Mouse (Mus musculus): ENCODE results near the gene Prps2.
"Not testable (repeated sequence)": the region's sequence is repeated elsewhere in the genome, so short reads cannot be mapped to it uniquely, and the experiment has no call there.

The Prps2 gene

DNA sequence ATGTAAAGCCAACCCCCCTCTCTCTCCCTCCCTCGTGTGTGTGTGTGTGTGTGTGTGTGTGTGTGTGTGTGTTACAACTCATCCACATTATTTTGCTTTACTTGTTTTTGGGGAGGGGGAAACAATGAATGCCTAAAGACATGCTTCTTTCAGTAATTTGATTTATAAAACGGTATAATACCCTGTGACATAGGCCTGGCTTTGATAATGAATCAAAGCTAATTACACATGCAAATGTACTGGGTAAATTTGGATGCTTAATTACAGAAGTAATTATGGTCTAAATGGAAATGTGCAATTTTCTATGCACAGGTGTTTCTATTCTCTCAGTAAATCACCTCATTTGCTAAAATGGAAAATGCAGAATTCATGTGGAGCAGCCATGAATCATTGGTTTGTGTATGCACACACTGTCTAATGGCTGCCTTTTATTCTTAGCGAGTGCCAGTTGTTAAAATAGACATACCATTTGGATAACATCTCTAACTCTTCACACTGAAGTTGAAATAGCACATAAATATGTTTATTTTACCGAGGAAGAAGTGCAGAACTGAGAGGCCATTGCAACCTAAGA is 61.2 kb downstream of the Prps2 start:
- no peak for DNase-seq

DNA sequence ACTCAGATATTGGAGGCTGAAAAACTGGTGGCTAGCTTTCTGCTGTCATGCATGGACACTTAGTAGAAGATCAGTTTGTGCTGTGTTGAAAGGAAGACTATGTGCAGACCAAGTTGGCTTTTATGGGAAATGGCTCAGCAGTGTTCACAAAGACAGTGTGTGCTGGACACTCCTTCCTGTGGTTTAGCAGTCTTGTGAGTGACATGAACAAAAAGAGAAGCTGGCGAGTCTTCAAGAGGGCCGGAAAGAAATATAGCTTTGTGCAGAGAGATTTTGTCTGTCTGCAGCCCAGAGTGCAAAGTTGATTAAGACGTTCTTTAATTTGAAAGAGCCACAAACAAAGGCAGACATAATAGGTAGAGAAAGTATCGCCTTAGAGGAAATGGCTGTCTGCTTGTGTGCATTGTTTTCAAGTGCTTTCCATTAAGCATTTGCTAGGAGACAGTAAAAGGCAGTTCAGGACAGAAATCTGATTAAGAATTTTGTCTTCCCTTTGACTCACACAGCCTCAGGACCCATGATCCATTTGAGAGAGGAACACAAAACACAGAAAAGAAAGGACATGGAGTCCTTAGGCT is 63.6 kb downstream of the Prps2 start:
- no peak for DNase-seq

DNA sequence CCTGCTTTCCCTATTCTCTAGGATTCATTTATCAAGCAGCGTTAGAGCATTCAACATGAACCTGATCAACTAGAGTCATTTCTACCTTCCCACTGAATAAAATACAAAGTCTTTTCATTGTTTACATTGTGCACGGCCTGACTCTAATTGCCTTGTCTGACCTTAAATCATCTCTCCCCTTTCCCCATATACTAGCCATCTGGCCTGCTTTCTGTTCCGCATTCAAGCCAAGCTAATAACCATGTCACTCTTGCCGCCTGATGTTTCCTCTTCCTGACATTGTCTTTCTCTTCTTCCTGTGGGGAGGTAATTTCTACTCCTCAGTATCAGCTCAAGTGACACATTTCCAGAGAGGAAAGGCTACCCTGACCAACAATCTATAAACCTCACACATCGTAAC is 66.8 kb downstream of the Prps2 start:
- DNase-seq, result no peak

DNA sequence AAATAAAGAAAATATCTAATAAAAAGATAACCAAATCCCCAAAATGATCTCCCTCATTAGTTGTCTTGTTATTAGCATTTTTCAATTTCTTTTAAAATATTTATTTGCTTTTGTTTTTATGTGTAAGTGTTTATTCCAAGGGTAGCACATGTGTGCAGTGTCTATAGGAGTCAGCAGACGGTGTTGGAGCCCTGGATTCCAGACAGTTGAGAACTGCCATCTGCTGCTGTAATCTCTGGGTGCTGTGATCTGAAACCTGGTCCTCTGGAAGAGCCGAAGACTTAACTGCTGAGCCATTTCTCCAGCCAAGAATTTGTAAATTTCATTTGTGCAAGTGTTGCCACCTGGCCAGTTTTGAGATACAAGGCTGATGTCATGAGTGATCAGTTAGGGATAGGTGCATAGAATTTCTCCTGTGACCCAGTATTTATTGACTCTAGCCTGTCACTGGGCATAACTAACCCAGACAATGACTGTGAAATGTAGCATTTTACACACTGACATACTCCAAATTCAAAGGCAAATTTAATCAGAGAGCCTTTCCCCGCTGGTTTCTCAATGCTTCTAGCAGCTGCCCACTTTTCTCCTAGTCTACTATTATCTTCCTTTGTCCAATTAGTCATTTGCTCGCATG is 67.3 kb downstream of the Prps2 start:
- no peak for DNase-seq

DNA sequence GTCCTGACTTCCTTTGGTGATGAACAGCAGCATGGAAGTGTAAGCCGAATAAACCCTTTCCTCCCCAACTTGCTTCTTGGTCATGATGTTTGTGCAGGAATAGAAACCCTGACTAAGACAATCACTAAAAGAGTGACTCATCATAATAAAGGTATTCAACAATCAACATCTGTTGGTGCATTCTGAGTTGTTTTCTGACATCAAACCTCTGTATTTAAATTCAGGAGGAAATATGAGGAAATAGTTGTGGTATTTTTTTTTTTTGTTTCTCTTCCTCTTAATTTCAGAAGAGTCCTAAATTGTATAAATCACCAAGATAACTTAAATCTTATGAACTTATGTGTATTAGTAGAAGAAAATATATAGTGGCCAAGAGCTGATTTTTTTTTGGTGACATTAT is 80.5 kb downstream of the Prps2 start:
- DNase-seq, result not testable (repeated sequence)

Data from kidney, postnatal 4 days (tissue).